In genomic region chr17:36389907-36390306, GRCm38 (mm10) we compare ENCODE assay signal across 38 mouse cellular contexts. TPM values are rescaled to one million over a fixed set of nuclear protein-coding genes. Genes with fewer than 3 reads are reported as not detected.
"Had no signal": no experiment of that assay in that cellular context is flagged by ENCODE, and none has a peak within 500 bp of the region (broad histone marks: within the 10 kb centered on the region; RNA-seq: fewer than 3 reads in every experiment).

No protein-coding gene starts in this region.

- H3K27me3 ChIP-seq: heart, embryonic 13.5 days; heart, embryonic 15.5 days; hindbrain, embryonic 12.5 days; intestine, embryonic 15.5 days; limb, embryonic 12.5 days; liver, embryonic 12.5 days had no signal

- H3K4me2 ChIP-seq: heart, embryonic 11.5 days; heart, embryonic 13.5 days; heart, embryonic 15.5 days; hindbrain, embryonic 12.5 days; hindbrain, embryonic 14.5 days; intestine, embryonic 15.5 days; limb, embryonic 12.5 days; liver, embryonic 12.5 days had no signal

- H3K9me3 ChIP-seq: heart, embryonic 13.5 days; heart, embryonic 15.5 days; hindbrain, embryonic 10.5 days; hindbrain, embryonic 12.5 days; intestine, embryonic 15.5 days; limb, embryonic 10.5 days; limb, embryonic 12.5 days; liver, embryonic 12.5 days had no signal

- H3K27ac ChIP-seq: gastrocnemius, adult 2 months; heart, adult 2 months; heart, embryonic 13.5 days; heart, embryonic 15.5 days; hindbrain, embryonic 10.5 days; hindbrain, embryonic 12.5 days; hindbrain, embryonic 14.5 days; intestine, embryonic 15.5 days; layer of hippocampus, adult 2 months; left cerebral cortex, adult 2 months; limb, embryonic 10.5 days; limb, embryonic 12.5 days; liver, embryonic 12.5 days had no signal

- ATAC-seq: hindbrain, embryonic 16.5 days; inflammation-experienced regulatory T-cells, adult 6 months; intestine, embryonic 15.5 days; intestine, postnatal 0 days; liver, embryonic 12.5 days had no signal

- H3K36me3 ChIP-seq: heart, embryonic 13.5 days; heart, embryonic 15.5 days; hindbrain, embryonic 10.5 days; hindbrain, embryonic 12.5 days; intestine, embryonic 15.5 days; limb, embryonic 10.5 days; limb, embryonic 12.5 days; liver, embryonic 12.5 days had no signal

- DNase-seq: gastrocnemius, adult 2 months; gastrocnemius, postnatal 10 days; gastrocnemius, postnatal 25 days; heart, adult 11 months; heart, adult 2 months; heart, postnatal 14 days; heart, postnatal 36 days; kidney, adult 18-20 months; kidney, adult 8-10 months; kidney, postnatal 10 days; kidney, postnatal 25 days; kidney, postnatal 4 days; liver had no signal

- H3K4me3 ChIP-seq: gastrocnemius, adult 2 months; heart, adult 2 months; heart, embryonic 13.5 days; heart, embryonic 15.5 days; hindbrain, embryonic 10.5 days; hindbrain, embryonic 12.5 days; intestine, embryonic 15.5 days; layer of hippocampus, adult 2 months; left cerebral cortex, adult 2 months; limb, embryonic 10.5 days; limb, embryonic 12.5 days; liver, embryonic 12.5 days had no signal

- H3K9ac ChIP-seq: heart, embryonic 13.5 days; heart, embryonic 15.5 days; hindbrain, embryonic 12.5 days; hindbrain, embryonic 14.5 days; intestine, embryonic 15.5 days; limb, embryonic 12.5 days; liver, embryonic 12.5 days had no signal

- H3K4me1 ChIP-seq: heart, embryonic 13.5 days; heart, embryonic 15.5 days; hindbrain, embryonic 10.5 days; hindbrain, embryonic 12.5 days; intestine, embryonic 15.5 days; limb, embryonic 10.5 days; limb, embryonic 12.5 days; liver, embryonic 12.5 days had no signal

RNA-seq across cellular contexts. Expression of gene H2-M10.3, which starts 21.7 kb away (rescaled TPM):
- total RNA-seq: gastrocnemius, adult 2 months; gastrocnemius, postnatal 10 days; gastrocnemius, postnatal 25 days; gastrocnemius, postnatal 4 days; heart, adult 2 months; heart, postnatal 14 days; heart, postnatal 36 days; layer of hippocampus, adult 2 months; layer of hippocampus, postnatal 10 days; layer of hippocampus, postnatal 25 days; left cerebral cortex, adult 2 months; left cerebral cortex, postnatal 14 days; left cerebral cortex, postnatal 36 days had no signal
- polyA plus RNA-seq: frontal cortex, adult 2 months; heart, adult 2 months; heart, embryonic 11.5 days; heart, embryonic 13.5 days; heart, embryonic 15.5 days; heart, postnatal 0 days; hindbrain, embryonic 10.5 days; hindbrain, embryonic 12.5 days; hindbrain, embryonic 14.5 days; hindbrain, embryonic 16.5 days; inflammation-experienced regulatory T-cells, adult 6 months; intestine, embryonic 15.5 days; intestine, postnatal 0 days; kidney, embryonic 14.5 days; kidney, embryonic 16.5 days; limb, embryonic 10.5 days; limb, embryonic 12.5 days; limb, embryonic 14.5 days; liver, embryonic 12.5 days had no signal
